Mouse (Mus musculus) neural tube, embryonic 12.5 days (tissue): ENCODE measurements around the gene Gm17190. TPM values are rescaled to one million over a fixed set of nuclear protein-coding genes. Genes with fewer than 3 reads are reported as not detected.

Experiments
- ATAC-seq: fragments of 200-750 bp; cut with Nextera tagmentation; 2 replicates; pipeline ENCODE4 v1.8.0; 2017; ENCODE audit warnings: low read depth, mild to moderate bottlenecking, moderate TSS enrichment, moderate library complexity; ENCODE audit not compliant: low FRiP score
- H3K27ac ChIP-seq: fragments of 300-500 bp; sonication (generic); 2 replicates; pipeline ENCODE4 v1.5.1; 2016
- H3K27me3 ChIP-seq: fragments of 300-500 bp; sonication (generic); replicated peaks from 2 replicates; pipeline ENCODE4 v1.6.1; 2016; ENCODE audit warnings: mild to moderate bottlenecking
- H3K36me3 ChIP-seq: fragments of 300-500 bp; sonication (generic); 2 replicates; pipeline ENCODE4 v1.6.1; 2016; ENCODE audit warnings: mild to moderate bottlenecking
- H3K4me1 ChIP-seq: fragments of 300-500 bp; sonication (generic); 2 replicates; pipeline ENCODE4 v1.6.1; 2016
- H3K4me2 ChIP-seq: fragments of 300-500 bp; sonication (generic); replicated peaks from 2 replicates; pipeline ENCODE4 v1.6.1; 2016; ENCODE audit warnings: mild to moderate bottlenecking
- H3K4me3 ChIP-seq: fragments of 300-500 bp; sonication (generic); 2 replicates; pipeline ENCODE4 v1.5.1; 2016
- H3K9ac ChIP-seq: fragments of 300-500 bp; sonication (generic); 2 replicates; pipeline ENCODE4 v1.6.1; 2016; ENCODE audit warnings: mild to moderate bottlenecking
- H3K9me3 ChIP-seq: fragments of 300-500 bp; sonication (generic); 2 replicates; pipeline ENCODE4 v1.6.1; 2016; ENCODE audit warnings: mild to moderate bottlenecking
- WGBS: fragments of 180-500 bp; shearing (Covaris S2); methylation state at CpG from one replicate; pipeline ENCODE4 v1.1.7; 2016; 5-methylcytosine and 5-hydroxymethylcytosine counted together
- polyA plus RNA-seq: library from polyadenylated mRNA; unstranded; fragments of >200 nt; fragmentation: Nextera tagmentation; extraction: Ambion mirVana; gene quantifications from 2 replicates; pipeline ENCODE4 v1.2.1, GENCODE M21; 2016

Gene Gm17190
- polyA plus RNA-seq, 1 experiment from 2014 or later: 0.87 TPM

GRCm38 (mm10) chr13:96125011-96125410 lies 43.2 kb downstream of the Gm17190 start:
- no peak for ATAC-seq
- H3K4me3 ChIP-seq: no peak overlapping the region
- WGBS: 67% methylated on average over 5 of the region's 5 CpGs

GRCm38 (mm10) chr13:96126669-96127068 lies 44.8 kb downstream of the Gm17190 start:
- Histone ChIP-seq H3K27ac (no peak overlapping the region), H3K9me3 (no peaks in the 10 kb centered on the region), H3K36me3 (no peaks in the 10 kb centered on the region), H3K4me3 (no peak overlapping the region), H3K9ac (no peak overlapping the region), H3K27me3 (peaks cover 17% of the 10 kb centered on the region), H3K4me2 (no peak overlapping the region), H3K4me1 (peaks cover 11% of the 10 kb centered on the region; the same call in 1 of the 2 replicates)
- ATAC-seq: no peak
- 78% methylated on average over 6 of the region's 6 CpGs for WGBS

More at GRCm38 (mm10) chr13:96125011-96125410, 43.2 kb downstream of the Gm17190 start:
- Histone ChIP-seq H3K27ac (no peak overlapping the region), H3K4me2 (no peak overlapping the region), H3K36me3 (no peaks in the 10 kb centered on the region), H3K4me1 (no peaks in the 10 kb centered on the region), H3K9ac (no peak overlapping the region), H3K27me3 (peaks cover 5% of the 10 kb centered on the region), H3K9me3 (no peaks in the 10 kb centered on the region)

- Histone ChIP-seq H3K9ac (no peak overlapping the region), H3K36me3 (no peaks in the 10 kb centered on the region), H3K4me2 (peak overlapping the region; percentile 88), H3K4me1 (peaks cover 16% of the 10 kb centered on the region), H3K27ac (no peak overlapping the region), H3K27me3 (peaks cover 35% of the 10 kb centered on the region), H3K4me3 (no peak overlapping the region), H3K9me3 (no peaks in the 10 kb centered on the region)
- WGBS: 81% methylated on average over 3 of the region's 3 CpGs
- ATAC-seq: no peak
These were observed 47.2 kb downstream of the Gm17190 start for GRCm38 (mm10) chr13:96129081-96129480.

- H3K36me3 ChIP-seq: no peaks in the 10 kb centered on the region
- peaks cover 16% of the 10 kb centered on the region for H3K4me1 ChIP-seq
- H3K4me2 ChIP-seq: peak overlapping the region; percentile 88
- H3K27ac ChIP-seq: 0 out of 2 replicates have a peak overlapping the region, but pooled peaks have one; percentile 7
- WGBS: under 1% methylated on average over 28 of the region's 30 CpGs
- ATAC-seq: peak; percentile 80
- no peaks in the 10 kb centered on the region for H3K9me3 ChIP-seq
- H3K27me3 ChIP-seq: peaks cover 35% of the 10 kb centered on the region
- H3K9ac ChIP-seq: peak overlapping the region; percentile 67
- H3K4me3 ChIP-seq: peak overlapping the region; percentile 55
These were observed 49.2 kb downstream of the Gm17190 start for GRCm38 (mm10) chr13:96131050-96131449.

- H3K27me3 ChIP-seq: peaks cover 35% of the 10 kb centered on the region
- H3K9ac ChIP-seq: peak overlapping the region; percentile 67
- H3K4me1 ChIP-seq: peaks cover 16% of the 10 kb centered on the region
- ATAC-seq: no peak; the same call in 1 of the 2 replicates
- H3K4me2 ChIP-seq: peak overlapping the region; percentile 88
- WGBS: under 1% methylated on average over 19 of the region's 19 CpGs
- H3K27ac ChIP-seq: peak overlapping the region; percentile 20; the same call in 1 of the 2 replicates
- peak overlapping the region; percentile 55 for H3K4me3 ChIP-seq
- H3K36me3 ChIP-seq: no peaks in the 10 kb centered on the region
- no peaks in the 10 kb centered on the region for H3K9me3 ChIP-seq
These were observed 50.1 kb downstream of the Gm17190 start for GRCm38 (mm10) chr13:96131911-96132310.

- ATAC-seq: peak; percentile 73
- peaks cover 35% of the 10 kb centered on the region for H3K27me3 ChIP-seq
- H3K4me1 ChIP-seq: peaks cover 16% of the 10 kb centered on the region
- peak within 1 kb of the TSS; percentile 26; the same call in 1 of the 2 replicates for H3K27ac ChIP-seq
- under 1% methylated on average over 44 of the region's 44 CpGs for WGBS
- peak within 1 kb of the TSS; percentile 67 for H3K9ac ChIP-seq
- no peaks in the 10 kb centered on the region for H3K9me3 ChIP-seq
- peak within 1 kb of the TSS; percentile 55 for H3K4me3 ChIP-seq
- peak within 1 kb of the TSS; percentile 88 for H3K4me2 ChIP-seq
- H3K36me3 ChIP-seq: no peaks in the 10 kb centered on the region
These were observed 50.6 kb downstream of the Gm17190 start, which contains the start of gene Sv2c for GRCm38 (mm10) chr13:96132401-96132816. Gene Sv2c (minus strand): TSS chr13:96132577.

Other genes starting within 250 kb of the Gm17190 start
- 9.5 TPM in 2 replicates for gene Iqgap2, start 190.1 kb upstream of the Gm17190 start, polyA plus RNA-seq
- gene Gm20075, start 678 bp upstream of the Gm17190 start, polyA plus RNA-seq: 23.4 and 30.8 TPM in 2 replicates
- 16.3 and 16.4 TPM in 2 replicates for gene Sv2c, start 50.5 kb downstream of the Gm17190 start, polyA plus RNA-seq